Mouse (Mus musculus) liver, embryonic 11.5 days (tissue): ENCODE data around the gene Herc3. TPM values are rescaled to one million over a fixed set of nuclear protein-coding genes. Genes with fewer than 3 reads are reported as not detected.
A peak's percentile ranks its signal among the peaks of the same experiment; 100 is the strongest.
"Not testable (repeated sequence)": the region's sequence is repeated elsewhere in the genome, so short reads cannot be mapped to it uniquely, and the experiment has no call there.

Experiments used
- ATAC-seq: fragments of 200-750 bp; cut with Nextera tagmentation; replicated peaks from 2 replicates; pipeline ENCODE4 v1.8.0; 2017; ENCODE audit warnings: moderate number of reproducible peaks, mild to moderate bottlenecking, moderate TSS enrichment, moderate library complexity; ENCODE audit not compliant: low FRiP score
- DNase-seq: peaks from one replicate; pipeline ENCODE4 v3.0.0-alpha.2; 2017; ENCODE audit warnings: low spot score
- H3K27ac ChIP-seq: fragments of 300-500 bp; sonication (generic); 2 replicates; pipeline ENCODE4 v1.5.1; 2014; ENCODE audit warnings: mild to moderate bottlenecking, low read depth, low read length, control low read depth
- H3K27me3 ChIP-seq: fragments of 300-500 bp; sonication (generic); replicated peaks from 2 replicates; pipeline ENCODE4 v1.6.1; 2014; ENCODE audit warnings: low read length, mixed read lengths; ENCODE audit not compliant: control insufficient read depth, insufficient read depth
- H3K36me3 ChIP-seq: fragments of 300-500 bp; sonication (generic); 2 replicates; pipeline ENCODE4 v1.6.1; 2014; ENCODE audit warnings: mild to moderate bottlenecking, low read length, moderate library complexity, mixed read lengths; ENCODE audit not compliant: control insufficient read depth, insufficient read depth
- H3K4me1 ChIP-seq: fragments of 300-500 bp; sonication (generic); replicated peaks from 2 replicates; pipeline ENCODE4 v1.6.1; 2014; ENCODE audit warnings: low read length, mixed read lengths; ENCODE audit not compliant: control insufficient read depth, insufficient read depth
- H3K4me2 ChIP-seq: fragments of 300-500 bp; sonication (generic); 2 replicates; pipeline ENCODE4 v1.6.1; 2014; ENCODE audit warnings: mild to moderate bottlenecking, control low read depth, moderate library complexity
- H3K4me3 ChIP-seq: fragments of 300-500 bp; sonication (generic); 2 replicates; pipeline ENCODE4 v1.5.1; 2014; ENCODE audit warnings: low read depth, low read length, control low read depth
- H3K9ac ChIP-seq: fragments of 300-500 bp; sonication (generic); 2 replicates; pipeline ENCODE4 v1.6.1; 2014; ENCODE audit warnings: low read depth, low read length, control low read depth
- H3K9me3 ChIP-seq: fragments of 300-500 bp; sonication (generic); 2 replicates; pipeline ENCODE4 v1.6.1; 2016; ENCODE audit warnings: low read length, inconsistent platforms, mixed read lengths; ENCODE audit not compliant: control insufficient read depth
- WGBS: fragments of 180-500 bp; shearing (Covaris S2); extraction: QIAGEN DNeasy Blood & Tissue Kit; methylation state at CpG from one replicate; pipeline ENCODE4 v1.1.7; 2014; 5-methylcytosine and 5-hydroxymethylcytosine counted together
- polyA plus RNA-seq: library from polyadenylated mRNA; unstranded; fragments of >200 nt; fragmentation: Nextera tagmentation; extraction: Ambion mirVana; gene quantifications from 2 replicates; pipeline ENCODE4 v1.2.1, GENCODE M21; 2014

Herc3 gene
- 3.6 and 3.9 TPM in 2 replicates for polyA plus RNA-seq

GRCm38 (mm10) chr6:58831232-58832009, at the start of gene Herc3:
TSS of gene Herc3 (plus strand) at chr6:58831465.
- H3K4me1 ChIP-seq = no peaks in the 10 kb centered on the region; the same call in 1 of the 2 replicates
- peak within 1 kb of the TSS; percentile 78 for H3K27ac ChIP-seq
- H3K9me3 ChIP-seq = no peaks in the 10 kb centered on the region
- H3K4me2 ChIP-seq = peak within 1 kb of the TSS; percentile 93
- ATAC-seq (peak; percentile 84), DNase-seq (peak; percentile 71)
- H3K36me3 ChIP-seq = no peaks in the 10 kb centered on the region
- peak within 1 kb of the TSS; percentile 84 for H3K4me3 ChIP-seq
- peak within 1 kb of the TSS; percentile 77 for H3K9ac ChIP-seq
- H3K27me3 ChIP-seq = no peaks in the 10 kb centered on the region; the same call in 1 of the 2 replicates
- under 1% methylated on average over 80 of the region's 83 CpGs for WGBS

- H3K4me2 ChIP-seq = no peak overlapping the region
- no peak overlapping the region for H3K27ac ChIP-seq
- no peaks in the 10 kb centered on the region for H3K9me3 ChIP-seq
- DNase-seq (no peak), ATAC-seq (no peak)
- no peaks in the 10 kb centered on the region for H3K27me3 ChIP-seq
- H3K4me3 ChIP-seq = no peak overlapping the region
- no peaks in the 10 kb centered on the region for H3K36me3 ChIP-seq
- H3K4me1 ChIP-seq = no peaks in the 10 kb centered on the region
- no peak overlapping the region for H3K9ac ChIP-seq
Observed at GRCm38 (mm10) chr6:58801394-58801793, 29.9 kb upstream of the Herc3 start.

GRCm38 (mm10) chr6:58814381-58814780, 16.9 kb upstream of the Herc3 start:
- Histone ChIP-seq H3K36me3 (no peaks in the 10 kb centered on the region), H3K9me3 (no peaks in the 10 kb centered on the region)

GRCm38 (mm10) chr6:58817037-58817436, 14.2 kb upstream of the Herc3 start:
- ATAC-seq, H3K27ac ChIP-seq, H3K36me3 ChIP-seq, H3K4me3 ChIP-seq, H3K9me3 ChIP-seq, H3K9ac ChIP-seq, H3K4me1 ChIP-seq, H3K4me2 ChIP-seq, H3K27me3 ChIP-seq, DNase-seq: not testable (repeated sequence)
- WGBS = 97% methylated on average over 5 of the region's 11 CpGs

More at GRCm38 (mm10) chr6:58814381-58814780, 16.9 kb upstream of the Herc3 start:
- H3K27ac ChIP-seq = no peak overlapping the region
- H3K9ac ChIP-seq = no peak overlapping the region
- DNase-seq (no peak), ATAC-seq (no peak)
- H3K4me2 ChIP-seq = no peak overlapping the region
- H3K4me3 ChIP-seq = no peak overlapping the region
- no peaks in the 10 kb centered on the region for H3K27me3 ChIP-seq
- no peaks in the 10 kb centered on the region for H3K4me1 ChIP-seq

- H3K27ac ChIP-seq = no peak overlapping the region
- DNase-seq (no peak), ATAC-seq (no peak)
- H3K4me2 ChIP-seq = no peak overlapping the region
- no peaks in the 10 kb centered on the region for H3K36me3 ChIP-seq
- no peaks in the 10 kb centered on the region; the same call in 1 of the 2 replicates for H3K27me3 ChIP-seq
- H3K9me3 ChIP-seq = no peaks in the 10 kb centered on the region
- no peak overlapping the region for H3K9ac ChIP-seq
- no peaks in the 10 kb centered on the region for H3K4me1 ChIP-seq
- 68% methylated on average over 2 of the region's 2 CpGs for WGBS
- no peak overlapping the region for H3K4me3 ChIP-seq
Observed at GRCm38 (mm10) chr6:58825619-58826018, 5.6 kb upstream of the Herc3 start.

GRCm38 (mm10) chr6:58826089-58826488, 5.2 kb upstream of the Herc3 start:
- ATAC-seq = no peak
- Histone ChIP-seq H3K36me3 (no peaks in the 10 kb centered on the region), H3K4me3 (no peak overlapping the region), H3K9me3 (no peaks in the 10 kb centered on the region), H3K4me2 (no peak overlapping the region), H3K9ac (no peak overlapping the region), H3K27me3 (no peaks in the 10 kb centered on the region; the same call in 1 of the 2 replicates), H3K4me1 (no peaks in the 10 kb centered on the region), H3K27ac (no peak overlapping the region)
- 58% methylated on average over 2 of the region's 2 CpGs for WGBS
- DNase-seq = no peak

GRCm38 (mm10) chr6:58828582-58828981, 2.7 kb upstream of the Herc3 start:
- H3K9ac ChIP-seq = no peak overlapping the region
- no peak overlapping the region for H3K27ac ChIP-seq
- H3K27me3 ChIP-seq = no peaks in the 10 kb centered on the region; the same call in 1 of the 2 replicates
- ATAC-seq (no peak), DNase-seq (no peak)
- H3K9me3 ChIP-seq = no peaks in the 10 kb centered on the region
- H3K4me3 ChIP-seq = no peak overlapping the region
- WGBS = 87% methylated on average over 1 of the region's 1 CpGs
- no peaks in the 10 kb centered on the region; the same call in 1 of the 2 replicates for H3K4me1 ChIP-seq
- H3K36me3 ChIP-seq = no peaks in the 10 kb centered on the region
- no peak overlapping the region for H3K4me2 ChIP-seq

GRCm38 (mm10) chr6:58830840-58831231, 429 bp upstream of the Herc3 start:
- DNase-seq (peak; percentile 35), ATAC-seq (no peak)
- no peak overlapping the region for H3K9ac ChIP-seq
- no peaks in the 10 kb centered on the region for H3K9me3 ChIP-seq
- H3K36me3 ChIP-seq = no peaks in the 10 kb centered on the region
- peak overlapping the region; percentile 93 for H3K4me2 ChIP-seq
- H3K27ac ChIP-seq = no peak overlapping the region
- peak overlapping the region; percentile 84 for H3K4me3 ChIP-seq
- H3K4me1 ChIP-seq = no peaks in the 10 kb centered on the region; the same call in 1 of the 2 replicates
- WGBS = 11% methylated on average over 7 of the region's 7 CpGs
- no peaks in the 10 kb centered on the region; the same call in 1 of the 2 replicates for H3K27me3 ChIP-seq

GRCm38 (mm10) chr6:58832591-58833018, 1.3 kb downstream of the Herc3 start:
- Histone ChIP-seq H3K27ac (no peak overlapping the region), H3K9ac (no peak overlapping the region)

More at GRCm38 (mm10) chr6:58832591-58833018, 1.3 kb downstream of the Herc3 start:
- WGBS = 42% methylated on average over 7 of the region's 7 CpGs
- ATAC-seq (no peak), DNase-seq (no peak)
- peak overlapping the region; percentile 84; the same call in 1 of the 2 replicates for H3K4me3 ChIP-seq
- no peaks in the 10 kb centered on the region; the same call in 1 of the 2 replicates for H3K27me3 ChIP-seq
- no peaks in the 10 kb centered on the region for H3K9me3 ChIP-seq
- no peaks in the 10 kb centered on the region; the same call in 1 of the 2 replicates for H3K4me1 ChIP-seq
- no peaks in the 10 kb centered on the region for H3K36me3 ChIP-seq
- H3K4me2 ChIP-seq = peak overlapping the region; percentile 93
